Mouse (Mus musculus) liver, adult (tissue): ENCODE data around the gene Myo6.

Source experiments
- GATA4 ChIP-seq: IDR thresholded peaks from 2 replicates; pipeline ENCODE4 v1.6.1; 2014; ENCODE audit warnings: mild to moderate bottlenecking, low read length; ENCODE audit not compliant: insufficient replicate concordance

Gene Myo6

DNA sequence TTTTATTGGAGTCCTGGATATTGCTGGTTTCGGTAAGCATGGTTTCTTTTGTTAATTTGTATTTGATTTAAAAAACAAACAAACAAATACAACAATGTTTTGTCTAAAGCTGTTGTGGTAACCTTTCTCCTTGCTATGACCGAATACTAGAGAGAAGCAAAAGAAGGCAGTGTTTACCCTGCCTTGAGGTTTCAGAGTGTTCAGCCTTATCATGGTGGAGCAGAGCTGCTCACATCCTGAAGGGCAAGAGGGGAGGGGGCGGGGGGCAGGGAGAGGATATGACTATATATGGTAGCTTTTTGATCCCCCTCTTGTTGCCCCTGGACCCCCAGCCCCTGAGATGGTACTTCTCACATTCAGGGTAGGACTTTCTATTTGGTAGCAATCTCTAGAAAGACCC is 96.1 kb downstream of the Myo6 start:
- TF ChIP-seq GATA4 = no peak

DNA sequence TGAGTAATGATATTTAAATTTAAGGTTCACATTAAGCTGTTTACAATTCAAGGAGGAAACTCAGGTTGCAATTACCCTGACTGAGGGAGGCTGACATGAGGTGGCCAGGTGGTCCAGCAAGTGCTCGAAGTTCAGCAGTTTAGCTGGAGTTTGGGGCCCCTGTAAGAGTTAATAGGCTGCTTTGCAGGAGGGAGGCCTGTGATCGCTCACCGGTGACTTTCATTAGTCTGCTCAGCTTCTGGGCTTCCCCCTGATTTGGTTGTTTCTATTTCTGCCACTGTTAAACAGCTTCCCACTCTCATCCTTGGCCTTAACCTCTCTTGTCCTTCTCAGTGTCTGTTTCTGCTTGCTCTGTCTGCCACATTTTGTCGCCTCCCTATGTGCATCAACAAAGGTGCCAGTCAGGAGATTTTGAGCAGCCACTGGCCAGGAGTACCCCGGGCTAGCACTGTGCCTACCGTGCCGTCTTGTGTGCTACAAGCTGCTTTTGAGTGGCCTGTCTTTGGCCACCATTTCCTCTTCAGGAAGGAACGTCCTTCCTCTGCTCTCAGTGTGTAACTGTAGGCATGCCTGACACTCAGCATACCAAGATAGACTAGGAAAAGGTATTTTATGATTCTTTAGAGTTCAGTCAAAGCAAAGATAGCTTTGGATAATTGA is 97.7 kb downstream of the Myo6 start:
- no peak for TF ChIP-seq GATA4

DNA sequence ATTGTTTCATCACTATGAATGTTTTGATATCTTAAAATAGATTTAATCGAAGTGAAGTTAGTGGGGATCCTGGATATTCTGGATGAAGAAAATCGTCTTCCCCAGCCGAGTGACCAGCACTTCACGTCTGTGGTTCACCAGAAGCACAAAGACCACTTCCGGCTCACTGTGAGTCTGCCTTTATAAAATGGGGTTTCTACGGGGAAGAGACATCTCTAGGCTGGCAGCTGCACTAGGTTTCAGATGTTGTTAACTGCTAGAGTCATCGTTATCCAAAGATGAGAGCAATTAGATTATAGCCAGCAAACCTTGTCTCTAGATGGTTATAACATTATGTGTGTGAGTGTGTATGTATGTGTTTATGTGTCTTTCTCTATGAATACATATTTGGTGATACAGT is 101.3 kb downstream of the Myo6 start:
- TF ChIP-seq GATA4 = no peak

DNA sequence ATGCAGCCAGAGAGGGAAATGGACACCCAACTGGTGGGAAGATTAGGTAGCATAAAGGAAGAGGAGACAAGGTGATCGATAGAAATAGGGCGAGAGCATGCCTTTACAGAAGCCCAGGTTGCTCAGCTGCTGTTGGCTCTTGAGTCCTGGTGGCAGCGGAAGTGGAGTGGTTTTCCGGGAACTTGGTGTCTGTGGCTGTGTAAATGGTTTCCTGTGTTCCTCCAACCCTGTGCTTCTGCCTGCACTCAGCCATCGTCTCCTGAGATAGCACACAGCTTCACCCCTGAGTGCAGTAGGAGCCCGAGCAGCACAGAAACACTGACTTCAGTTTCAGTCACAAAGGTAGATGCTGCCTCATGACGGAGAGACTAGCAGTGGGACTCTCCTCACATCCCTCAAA is 101.7 kb downstream of the Myo6 start:
- TF ChIP-seq GATA4 = no peak

DNA sequence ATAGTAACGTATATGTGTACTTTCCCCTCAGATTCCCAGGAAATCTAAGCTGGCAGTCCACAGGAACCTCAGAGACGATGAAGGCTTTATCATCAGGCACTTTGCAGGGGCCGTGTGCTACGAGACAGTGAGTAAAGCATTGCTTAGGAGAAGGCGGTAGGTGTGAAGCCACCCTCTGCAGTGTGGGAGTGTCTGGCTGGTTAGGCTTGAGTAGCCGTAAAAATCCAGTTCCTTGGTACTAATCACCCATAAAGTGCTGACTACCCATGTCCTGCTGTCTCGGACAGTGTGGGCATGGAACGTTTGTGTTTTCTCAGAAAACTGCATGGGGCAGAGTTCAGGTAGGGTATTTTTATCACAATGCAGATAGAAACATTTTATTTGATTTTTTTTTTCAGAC is 104.8 kb downstream of the Myo6 start:
- TF ChIP-seq GATA4 = no peak

DNA sequence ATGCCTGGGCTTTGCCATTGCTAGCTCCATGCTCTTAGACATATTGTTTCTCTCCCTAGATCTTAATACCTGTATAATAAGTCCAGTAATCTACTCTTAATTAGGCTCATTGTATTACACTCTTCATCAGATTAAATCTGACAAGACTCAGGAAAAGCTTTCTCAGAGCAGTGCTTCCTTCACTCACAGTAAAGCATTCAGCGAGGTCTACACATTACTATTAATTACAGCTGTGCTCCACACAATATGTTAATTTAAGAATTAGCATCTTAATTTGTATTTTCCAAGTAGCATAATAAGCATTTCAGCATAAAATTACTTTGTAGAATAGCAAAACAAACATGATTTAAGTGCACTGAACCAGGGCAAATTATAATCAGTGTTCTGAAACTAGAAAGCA is 108.1 kb downstream of the Myo6 start:
- TF ChIP-seq GATA4 = no peak

DNA sequence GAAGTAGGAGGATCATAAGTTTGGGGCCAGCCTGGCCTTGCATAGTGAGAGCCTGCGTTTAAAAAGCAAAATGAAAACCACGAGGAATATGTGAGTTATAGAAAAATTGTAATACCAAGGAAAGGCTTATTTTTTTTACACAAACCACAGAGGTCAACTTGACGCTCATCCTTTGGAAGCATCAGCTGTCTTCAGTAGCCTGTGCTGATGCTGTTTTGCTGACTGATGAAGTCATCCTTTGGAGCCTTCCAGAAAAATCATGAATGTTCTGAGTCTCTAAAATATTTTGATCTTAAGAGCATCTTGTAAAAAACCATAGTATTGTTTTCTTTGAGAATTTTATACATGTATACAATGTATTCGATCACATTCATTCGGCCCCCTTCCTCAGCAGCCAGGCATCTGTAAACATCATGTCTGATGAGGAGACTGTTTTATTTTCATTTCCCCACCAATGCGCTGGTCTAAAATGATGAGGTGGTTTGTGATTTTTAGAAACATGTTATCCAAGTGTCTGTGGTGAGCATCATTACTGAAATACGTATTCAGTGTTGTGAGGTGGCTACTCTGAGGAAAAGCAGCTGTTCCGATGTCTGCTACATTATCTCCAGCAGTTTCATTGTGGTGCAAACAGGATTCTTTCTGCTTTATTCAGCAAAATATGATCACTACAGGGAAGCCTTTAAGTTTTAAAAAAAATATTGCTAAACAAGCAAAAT is 110.4 kb downstream of the Myo6 start:
- TF ChIP-seq GATA4 = no peak

DNA sequence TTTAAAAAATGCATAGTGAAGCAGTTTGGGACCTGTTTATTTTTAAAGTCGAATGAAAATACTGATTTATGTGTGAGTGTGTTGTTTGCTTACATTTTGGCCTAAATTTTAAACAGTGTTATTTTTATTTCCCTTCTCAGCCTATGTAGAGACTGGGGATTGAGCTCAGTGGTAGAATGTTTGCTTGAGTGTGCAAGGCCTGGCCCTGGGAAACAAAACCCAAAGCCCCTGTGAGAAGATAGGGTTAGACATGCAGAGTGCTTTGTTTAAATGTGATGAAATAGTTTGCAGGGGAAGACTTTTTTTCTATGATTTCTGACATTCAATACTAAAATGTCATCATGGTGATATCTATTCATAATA is 110.9 kb downstream of the Myo6 start:
- TF ChIP-seq GATA4 = no peak

DNA sequence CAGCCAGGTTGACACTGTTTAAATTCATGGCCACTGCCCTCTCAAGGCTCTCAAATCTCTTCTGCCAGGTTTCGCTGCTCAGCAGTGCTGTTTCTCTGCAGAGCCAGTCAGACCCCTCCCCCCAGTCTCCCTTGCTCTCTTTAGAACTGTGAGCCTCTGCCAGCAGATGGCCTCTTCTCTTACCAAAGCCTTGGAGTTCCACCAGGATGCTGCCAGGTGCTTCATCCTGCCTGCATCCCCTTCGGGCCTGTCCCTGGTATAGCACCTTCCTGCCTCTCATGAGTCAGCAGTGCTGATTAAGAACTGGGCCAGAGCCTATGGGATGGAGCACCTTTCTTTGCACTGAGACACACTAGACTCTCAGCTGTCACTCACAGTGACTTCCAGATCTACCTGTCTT is 112.3 kb downstream of the Myo6 start:
- TF ChIP-seq GATA4 = no peak

DNA sequence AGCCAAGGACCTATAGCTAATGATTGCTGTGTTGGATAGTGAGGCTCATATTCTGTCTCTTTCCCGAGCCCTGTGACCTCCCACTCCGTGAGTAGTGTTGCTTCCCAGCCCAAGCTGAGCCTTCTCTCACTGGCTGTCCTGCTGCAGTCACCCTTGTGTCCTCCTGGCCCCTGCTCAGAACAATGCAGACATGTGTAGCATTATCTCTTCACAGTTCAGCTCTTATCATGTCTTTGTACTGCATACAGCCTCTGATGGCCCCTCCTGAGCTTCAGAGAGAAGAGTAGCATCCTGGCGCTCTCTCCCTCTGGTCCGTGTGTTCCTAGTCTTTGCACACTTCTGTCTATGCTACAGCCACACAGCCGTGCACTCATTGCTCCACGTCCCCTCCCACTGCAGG is 112.9 kb downstream of the Myo6 start:
- no peak for TF ChIP-seq GATA4

DNA sequence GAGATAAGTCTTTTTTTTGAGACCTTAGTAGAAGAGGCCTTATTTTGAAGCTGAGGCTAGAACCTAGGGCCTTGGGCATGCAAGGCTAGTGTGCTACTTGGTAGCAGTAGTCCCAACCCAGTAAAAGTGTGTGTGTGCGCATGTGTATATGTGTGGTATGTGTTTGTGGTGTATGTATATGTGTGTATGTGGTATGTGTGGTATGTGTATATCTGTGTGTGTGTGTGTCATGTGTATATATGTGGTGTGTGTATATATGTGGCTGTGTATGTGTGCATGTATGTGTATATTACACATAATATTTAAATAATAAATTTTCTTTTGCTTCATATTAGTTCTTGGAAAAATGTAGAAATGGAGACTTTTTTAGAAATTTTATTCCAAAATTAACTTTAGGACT is 115.9 kb downstream of the Myo6 start:
- no peak for TF ChIP-seq GATA4

DNA sequence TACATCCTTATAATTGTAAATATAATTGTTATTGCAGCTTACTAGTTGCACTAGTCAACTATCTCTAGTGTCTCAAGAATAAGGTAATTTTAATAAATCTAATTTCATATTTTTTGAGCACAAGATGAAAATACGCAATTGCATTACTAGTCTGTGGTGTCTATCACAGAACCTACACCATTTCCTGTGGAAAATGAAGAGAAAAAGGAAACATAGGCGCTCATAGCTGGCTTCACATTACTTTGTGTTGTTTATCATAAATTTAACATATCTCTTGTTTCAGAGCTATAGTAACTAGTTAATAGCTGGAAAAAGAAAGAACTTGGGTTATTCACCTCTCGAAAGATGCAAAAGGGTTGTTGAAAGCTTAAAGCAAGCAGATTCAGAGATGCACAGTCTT is 117.6 kb downstream of the Myo6 start:
- no peak for TF ChIP-seq GATA4

DNA sequence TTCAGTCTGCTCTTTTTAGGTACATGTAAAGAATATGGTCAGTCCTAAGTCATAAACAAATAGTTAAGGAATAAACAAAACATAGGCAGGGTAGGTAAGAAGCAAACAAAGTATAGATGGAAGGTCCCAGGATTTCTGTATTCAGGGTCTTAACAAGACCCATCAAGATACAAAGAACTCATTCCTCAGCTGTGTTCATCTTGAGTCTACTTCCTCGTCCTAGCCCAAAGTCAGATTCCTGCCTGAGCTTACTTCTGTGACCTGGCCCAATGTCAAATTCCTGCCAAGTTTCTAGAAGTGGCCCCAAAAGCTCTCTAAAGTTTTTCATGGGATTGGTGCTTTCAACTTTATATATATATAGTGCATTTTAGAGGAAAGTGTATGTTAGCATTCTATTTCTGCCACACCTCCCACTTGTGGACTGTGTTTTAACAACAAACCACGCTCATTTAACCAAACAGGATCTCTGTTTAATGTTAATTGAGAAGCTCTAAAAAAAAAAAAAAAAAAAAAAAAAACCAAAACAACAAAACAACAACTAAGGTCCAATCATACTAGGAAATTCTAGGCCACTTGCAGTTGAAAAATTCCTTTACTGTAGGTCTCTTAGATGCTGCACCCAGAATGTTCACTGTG is 119.8 kb downstream of the Myo6 start:
- no peak for TF ChIP-seq GATA4

DNA sequence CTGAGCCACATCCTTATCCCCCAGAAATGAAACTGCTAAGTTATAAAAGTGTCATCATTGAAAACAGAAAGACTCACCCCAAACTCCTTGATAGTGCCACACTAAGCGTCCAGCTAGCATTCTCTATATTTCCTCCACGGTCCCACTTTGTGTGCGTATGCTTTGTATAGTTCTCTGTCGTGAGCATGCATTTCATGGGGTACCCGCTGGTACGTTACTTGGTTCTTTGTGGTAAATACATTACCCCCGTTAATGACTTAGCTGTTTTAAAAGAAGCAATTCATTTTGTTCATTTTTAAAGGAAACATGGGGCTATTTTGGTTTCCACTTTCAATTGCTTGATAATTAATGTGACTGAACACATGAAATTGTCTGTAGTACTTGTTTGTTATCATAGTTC is 122.0 kb downstream of the Myo6 start:
- TF ChIP-seq GATA4 = no peak

DNA sequence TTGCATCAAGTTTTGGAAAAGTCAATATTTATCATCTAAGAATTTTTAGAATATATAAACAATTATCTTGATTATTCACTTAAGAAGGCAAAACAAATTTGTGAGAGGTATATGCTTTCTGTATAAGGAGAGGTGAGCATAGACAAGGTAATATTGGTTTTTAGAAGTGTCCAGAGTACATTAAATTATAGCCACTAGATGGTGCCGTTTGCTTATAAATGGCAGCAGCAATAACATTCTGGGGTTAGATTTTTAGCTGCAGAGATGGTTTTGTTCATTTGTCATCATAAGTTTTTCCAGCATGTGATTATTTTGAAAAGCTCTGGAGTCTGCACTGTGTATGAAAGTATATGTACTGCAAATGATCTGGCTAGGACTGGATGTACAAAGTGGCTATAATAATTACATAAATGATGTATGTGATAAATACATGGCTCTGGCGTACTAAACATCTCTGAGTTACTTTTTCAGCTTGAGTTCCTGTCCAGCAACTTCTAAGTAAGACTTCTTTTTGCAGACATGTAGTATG is 128.3 kb downstream of the Myo6 start:
- TF ChIP-seq GATA4 = no peak

DNA sequence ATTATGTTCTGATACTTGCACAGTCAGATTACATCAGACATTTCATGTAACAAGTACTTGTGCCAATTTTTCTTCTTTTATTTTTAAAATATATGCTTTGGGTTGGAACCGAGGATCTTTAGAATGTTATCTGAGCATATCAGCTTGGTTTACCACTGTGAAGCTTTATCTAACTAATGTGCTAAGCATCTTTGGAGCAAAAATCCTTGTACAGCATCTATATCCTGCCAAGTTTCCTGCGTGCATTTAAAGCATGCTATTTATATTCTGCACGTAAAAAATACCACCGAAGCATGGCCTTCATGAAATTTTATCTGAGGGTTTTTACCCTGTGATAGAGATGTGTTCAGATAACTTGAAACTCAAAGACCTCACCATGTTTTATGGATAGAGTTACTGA is 131.3 kb downstream of the Myo6 start:
- no peak for TF ChIP-seq GATA4

DNA sequence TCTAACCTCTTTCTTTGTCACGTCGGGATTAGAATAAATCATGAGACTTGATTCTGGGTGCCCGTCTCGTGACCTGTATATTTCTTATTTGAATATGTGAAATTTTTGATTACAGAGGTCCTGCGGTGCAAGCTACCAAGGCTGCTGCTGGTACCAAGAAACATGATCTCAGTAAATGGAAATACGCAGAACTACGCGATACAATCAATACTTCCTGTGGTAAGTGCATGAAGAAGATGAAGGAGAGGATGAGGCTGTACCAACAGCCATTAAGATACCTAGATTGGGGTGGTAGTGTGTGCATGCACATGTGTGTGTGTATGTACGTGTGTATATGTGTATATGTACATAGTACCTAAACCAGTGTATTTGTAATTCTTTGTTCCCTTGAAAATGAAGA is 134.2 kb downstream of the Myo6 start:
- TF ChIP-seq GATA4 = no peak

DNA sequence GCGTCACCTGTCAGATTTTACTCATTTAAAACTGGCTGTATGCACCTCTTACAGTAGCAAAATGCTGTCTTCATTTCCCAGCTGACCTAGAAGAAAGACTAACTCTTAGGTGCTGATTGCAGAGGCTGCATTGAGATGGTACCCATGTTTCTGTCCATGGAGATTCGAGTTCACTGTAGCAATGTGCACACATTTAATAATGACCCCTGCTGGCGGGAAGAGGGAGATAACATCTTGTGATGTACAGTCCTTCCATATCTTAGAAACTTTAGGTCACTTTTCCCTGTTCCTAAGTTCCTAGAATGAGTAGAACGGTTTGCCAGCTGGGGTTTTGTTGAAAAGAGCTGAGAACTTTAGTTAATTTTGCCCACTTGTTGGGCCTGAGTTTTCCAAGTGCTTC is 138.7 kb downstream of the Myo6 start:
- TF ChIP-seq GATA4 = no peak
